Mouse (Mus musculus) C2C12 (cell line): ENCODE data around the gene Xlr4b. TPM values are rescaled to one million over a fixed set of nuclear protein-coding genes. Genes with fewer than 3 reads are reported as not detected.
"Not testable (repeated sequence)": the region's sequence is repeated elsewhere in the genome, so short reads cannot be mapped to it uniquely, and the experiment has no call there.

Source experiments
- H3K27me3 ChIP-seq: one replicate; pipeline ENCODE4 v1.6.1; 2011; ENCODE audit not compliant: control insufficient read depth, insufficient read depth, insufficient read length
- H3K36me3 ChIP-seq: one replicate; pipeline ENCODE4 v1.6.1; 2011; ENCODE audit not compliant: control insufficient read depth, insufficient read depth
- H3K4me3 ChIP-seq: one replicate; pipeline ENCODE4 v1.5.1; 2011; ENCODE audit warnings: mild to moderate bottlenecking, control low read depth; ENCODE audit not compliant: poor library complexity, insufficient read depth, severe bottlenecking
- H3K79me2 ChIP-seq: one replicate; pipeline ENCODE4 v1.6.1; 2011; ENCODE audit not compliant: control insufficient read depth, insufficient read depth
- H3K79me3 ChIP-seq: one replicate; pipeline ENCODE4 v1.6.1; 2011; ENCODE audit warnings: low read depth, control low read depth
- H3ac ChIP-seq: one replicate; pipeline ENCODE3; 2011; ENCODE audit warnings: low read depth; ENCODE audit not compliant: control insufficient read depth, insufficient read length
- CEBPB ChIP-seq: IDR thresholded peaks from one replicate; pipeline ENCODE4 v1.6.1; 2011; ENCODE audit warnings: low read depth, mild to moderate bottlenecking, control low read depth, moderate library complexity
- CTCF ChIP-seq: IDR thresholded peaks from one replicate; pipeline ENCODE4 v1.5.1; 2011; ENCODE audit not compliant: control insufficient read depth, insufficient read depth, insufficient read length
- MAX ChIP-seq: IDR thresholded peaks from one replicate; pipeline ENCODE4 v1.6.1; 2011; ENCODE audit warnings: mild to moderate bottlenecking, control low read depth
- USF1 ChIP-seq: IDR thresholded peaks from one replicate; pipeline ENCODE4 v1.6.1; 2011; ENCODE audit warnings: low read depth, mild to moderate bottlenecking, control low read depth, moderate library complexity
- polyA plus RNA-seq: library from polyadenylated mRNA; unstranded; fragments of >200 nt; fragmentation: generic; extraction: Trizol; gene quantifications from one replicate; pipeline ENCODE4 v1.2.1, GENCODE M21; 2012; ENCODE audit warnings: missing spikeins

The Xlr4b gene
- polyA plus RNA-seq, 1 experiment: 0.09 TPM

GRCm38 (mm10) chrX:73229288-73229687 lies 15.2 kb downstream of the Xlr4b start:
- no peak overlapping the region for H3ac ChIP-seq
- H3K4me3 ChIP-seq: peak overlapping the region; percentile 31

DNA sequence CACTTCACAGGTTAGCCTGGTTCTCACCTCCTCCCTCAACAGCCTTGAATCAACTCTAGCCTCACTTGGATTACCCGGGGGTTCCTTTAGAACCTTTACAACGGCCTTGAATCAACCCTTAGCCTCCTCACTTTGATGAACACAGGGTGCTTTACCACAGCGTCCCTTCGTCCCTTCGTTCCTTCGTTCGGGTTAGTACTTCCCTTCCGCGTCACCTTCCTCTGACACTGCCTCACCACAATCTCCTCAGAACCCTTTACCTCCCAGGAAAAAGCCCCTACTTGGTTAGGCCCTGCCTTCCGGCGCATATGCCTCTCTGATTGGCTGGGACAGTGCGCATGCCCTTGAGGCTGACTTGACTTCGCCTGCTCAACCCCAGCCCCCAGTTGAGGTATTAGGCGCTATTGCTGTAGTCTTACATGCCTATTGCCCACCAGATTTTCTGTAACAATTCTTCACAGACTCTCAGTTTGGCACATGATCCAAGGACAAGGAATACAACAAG lies 28.7 kb downstream of the Xlr4b start, which contains the start of gene Xlr4c:
Xlr4c (minus strand) TSS at position 310 of the 505 bp plus-strand sequence.
- H3K79me2 ChIP-seq, H3K4me3 ChIP-seq, H3K27me3 ChIP-seq, H3K79me3 ChIP-seq, H3K36me3 ChIP-seq, H3ac ChIP-seq: not testable (repeated sequence)

More at GRCm38 (mm10) chrX:73229288-73229687, 15.2 kb downstream of the Xlr4b start:
- no peak for TF ChIP-seq CEBPB
- TF ChIP-seq USF1: no peak
- TF ChIP-seq CTCF: no peak
- no peak for TF ChIP-seq MAX
- no peaks in the 10 kb centered on the region for H3K36me3 ChIP-seq
- H3K79me2 ChIP-seq: no peaks in the 10 kb centered on the region
- H3K27me3 ChIP-seq: no peaks in the 10 kb centered on the region
- no peaks in the 10 kb centered on the region for H3K79me3 ChIP-seq

DNA sequence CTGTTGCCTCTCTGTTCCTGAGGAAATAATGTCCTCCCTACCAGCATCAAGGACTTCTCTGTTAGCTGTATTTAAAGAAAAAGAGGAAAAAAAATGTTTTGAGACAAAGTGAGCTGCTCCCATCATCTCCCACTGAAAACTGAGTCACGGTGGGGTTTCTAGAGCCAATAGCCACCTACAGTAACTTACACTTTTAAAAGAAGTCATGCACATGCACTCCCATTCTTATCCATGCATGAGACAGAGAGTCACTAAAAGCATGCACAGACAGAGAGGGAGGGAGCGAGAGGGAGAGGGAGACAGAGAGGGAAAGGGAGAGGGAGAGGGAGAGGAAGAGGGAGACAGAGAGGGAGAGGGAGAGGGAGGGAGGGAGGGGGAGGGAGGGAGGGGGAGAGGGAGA lies 48.3 kb downstream of the Xlr4b start:
- H3K4me3 ChIP-seq, H3K79me2 ChIP-seq, H3K27me3 ChIP-seq, H3ac ChIP-seq, H3K79me3 ChIP-seq, H3K36me3 ChIP-seq: not testable (repeated sequence)

DNA sequence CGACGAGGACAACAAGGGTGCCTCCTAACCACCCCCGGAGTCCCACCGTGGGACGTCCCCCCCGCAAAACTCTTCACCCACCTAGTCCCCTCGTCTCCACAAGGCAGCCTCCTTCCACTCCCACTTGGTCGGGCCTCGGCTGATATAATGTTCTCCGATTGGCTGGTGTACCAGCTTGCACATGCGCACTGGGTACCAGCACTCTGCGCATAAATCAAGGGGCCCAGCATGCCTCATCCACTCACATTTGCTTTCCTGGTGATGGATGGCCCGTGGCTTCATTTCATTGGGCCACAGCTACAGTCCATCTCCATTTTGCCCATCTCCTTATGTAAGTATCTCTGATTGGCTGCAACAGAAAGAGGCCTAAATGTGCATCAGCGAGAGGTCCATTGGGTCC lies 51.1 kb downstream of the Xlr4b start, which contains the start of gene Xlr3c:
Xlr3c (minus strand) TSS at position 121 of the 400 bp plus-strand sequence.
- H3K4me3 ChIP-seq, H3K79me2 ChIP-seq, H3ac ChIP-seq, H3K36me3 ChIP-seq, H3K27me3 ChIP-seq, H3K79me3 ChIP-seq: not testable (repeated sequence)

Other genes starting within 250 kb of the Xlr4b start
- gene Zfp185, start 227.0 kb upstream of the Xlr4b start, polyA plus RNA-seq: not detected
- 0.06 TPM for gene Pnma5, start 177.2 kb upstream of the Xlr4b start, polyA plus RNA-seq
- not detected for gene Pnma3, start 149.5 kb upstream of the Xlr4b start, polyA plus RNA-seq
- gene Xlr4a, start 131.9 kb upstream of the Xlr4b start, polyA plus RNA-seq: 0.28 TPM
- gene Xlr3a, start 117.2 kb upstream of the Xlr4b start, polyA plus RNA-seq: 2.6 TPM
- not detected for gene Gm14685, start 97.3 kb upstream of the Xlr4b start, polyA plus RNA-seq
- gene Xlr5b, start 65.5 kb upstream of the Xlr4b start, polyA plus RNA-seq: not detected
- gene DXBay18, start 64.9 kb upstream of the Xlr4b start, polyA plus RNA-seq: not detected
- gene Spin2d, start 37.3 kb upstream of the Xlr4b start, polyA plus RNA-seq: not detected
- 0.15 TPM for gene Xlr3b, start 22.1 kb upstream of the Xlr4b start, polyA plus RNA-seq
- gene F8a, start 14.0 kb downstream of the Xlr4b start, polyA plus RNA-seq: 3.3 TPM
- 0.06 TPM for gene Xlr4c, start 28.8 kb downstream of the Xlr4b start, polyA plus RNA-seq
- gene Xlr3c, start 51.1 kb downstream of the Xlr4b start, polyA plus RNA-seq: 1.4 TPM
- not detected for gene Xlr5a, start 78.6 kb downstream of the Xlr4b start, polyA plus RNA-seq
- gene Xlr5c, start 78.6 kb downstream of the Xlr4b start, polyA plus RNA-seq: not detected
- gene Gm45015, start 122.5 kb downstream of the Xlr4b start, polyA plus RNA-seq: not detected
- 5.9 TPM for gene Zfp275, start 128.3 kb downstream of the Xlr4b start, polyA plus RNA-seq
- not detected for gene Gm18336, start 184.4 kb downstream of the Xlr4b start, polyA plus RNA-seq
- 0.02 TPM for gene Zfp92, start 196.8 kb downstream of the Xlr4b start, polyA plus RNA-seq
- not detected for gene Trex2, start 221.0 kb downstream of the Xlr4b start, polyA plus RNA-seq
- 42.6 TPM for gene Haus7, start 244.7 kb downstream of the Xlr4b start, polyA plus RNA-seq